15 mouse cellular contexts compared by ENCODE assay signal in genomic region chr8:88793746-88794614, GRCm38 (mm10).
DNase-seq lines count a peak whose midpoint lies in the region; ATAC-seq and TF ChIP-seq lines count a peak whose summit lies in the region.
"Had no signal": no experiment of that assay in that cellular context is flagged by ENCODE, and none has a peak within 500 bp of the region (broad histone marks: within the 10 kb centered on the region; RNA-seq: fewer than 3 reads in every experiment).

No protein-coding gene starts in this region.

- ATAC-seq in kidney, embryonic 14.5 days (ENCODE audit: low FRiP score, low TSS enrichment): peak; percentile 24; the same call in 1 of the 2 replicates
- ATAC-seq in forebrain, embryonic 11.5 days (replicated peaks; ENCODE audit: low FRiP score): peak; percentile 83
- peak; percentile 85 for ATAC-seq in hindbrain, postnatal 0 days
- ATAC-seq: liver, postnatal 0 days had no signal

- no peaks in the 10 kb centered on the region for H3K36me3 ChIP-seq in kidney, embryonic 14.5 days (ENCODE audit: control insufficient read depth, insufficient read depth, low read length)
- H3K36me3 ChIP-seq in forebrain, embryonic 11.5 days (ENCODE audit: control insufficient read depth, insufficient read depth, low read length): no peaks in the 10 kb centered on the region
- no peaks in the 10 kb centered on the region for H3K36me3 ChIP-seq in hindbrain, postnatal 0 days (ENCODE audit: insufficient read depth, low read length)
- H3K36me3 ChIP-seq: embryonic facial prominence, embryonic 12.5 days; heart, embryonic 12.5 days; limb, embryonic 10.5 days; stomach, embryonic 15.5 days had no signal

- 89% methylated on average over 24 of the region's 24 CpGs for WGBS in kidney, embryonic 14.5 days
- 64% methylated on average over 24 of the region's 24 CpGs for WGBS in forebrain, embryonic 11.5 days
- 36% methylated on average over 24 of the region's 24 CpGs for WGBS in hindbrain, postnatal 0 days

- H3K4me1 ChIP-seq in kidney, embryonic 14.5 days (ENCODE audit: control insufficient read depth, insufficient read depth, low read length): no peaks in the 10 kb centered on the region
- peaks cover 6% of the 10 kb centered on the region; the same call in 1 of the 2 replicates for H3K4me1 ChIP-seq in forebrain, embryonic 11.5 days (replicated peaks; ENCODE audit: control insufficient read depth, insufficient read depth, low read length)
- H3K4me1 ChIP-seq in hindbrain, postnatal 0 days (ENCODE audit: insufficient read depth, low read length): peaks cover 4% of the 10 kb centered on the region; the same call in 1 of the 2 replicates
- H3K4me1 ChIP-seq: embryonic facial prominence, embryonic 12.5 days; limb, embryonic 10.5 days; stomach, embryonic 15.5 days had no signal

- H3K9me3 ChIP-seq in kidney, embryonic 14.5 days (ENCODE audit: control insufficient read depth, low read length): no peaks in the 10 kb centered on the region
- H3K9me3 ChIP-seq in forebrain, embryonic 11.5 days (ENCODE audit: control insufficient read depth, low read length): no peaks in the 10 kb centered on the region
- H3K9me3 ChIP-seq in hindbrain, postnatal 0 days (ENCODE audit: low read length): no peaks in the 10 kb centered on the region
- H3K9me3 ChIP-seq: embryonic facial prominence, embryonic 12.5 days; heart, embryonic 12.5 days; limb, embryonic 10.5 days; stomach, embryonic 15.5 days had no signal

- H3K4me3 ChIP-seq in kidney, embryonic 14.5 days (ENCODE audit: low read length): no peak overlapping the region
- no peak overlapping the region for H3K4me3 ChIP-seq in forebrain, embryonic 11.5 days (ENCODE audit: low read depth, low read length)
- no peak overlapping the region for H3K4me3 ChIP-seq in hindbrain, postnatal 0 days (ENCODE audit: low read length)
- H3K4me3 ChIP-seq: embryonic facial prominence, embryonic 12.5 days; heart, embryonic 12.5 days; limb, embryonic 10.5 days; stomach, embryonic 15.5 days had no signal

- no peak for DNase-seq in kidney, adult 11 months
- DNase-seq in forebrain, embryonic 11.5 days (ENCODE audit: low spot score): peak; percentile 73
- DNase-seq in hindbrain, postnatal 0 days (ENCODE audit: low spot score): peak; percentile 70
- DNase-seq in right cerebral cortex, adult 2 months (ENCODE audit: low spot score in 2 of 2): peak; percentile 24 to 29
- DNase-seq in thymus, adult 18-20 months: no peak
- DNase-seq in adrenal gland, adult 2 months: no peak
- no peak for DNase-seq in layer of hippocampus, adult 11-12 months (ENCODE audit: low spot score)
- DNase-seq: adrenal gland, postnatal 10 days; cerebellum, adult 11-12 months; liver, postnatal 0 days had no signal

- no peaks in the 10 kb centered on the region for H3K27me3 ChIP-seq in kidney, embryonic 14.5 days (ENCODE audit: control insufficient read depth, insufficient read depth, low read length)
- no peaks in the 10 kb centered on the region for H3K27me3 ChIP-seq in forebrain, embryonic 11.5 days (ENCODE audit: control insufficient read depth, insufficient read depth, low read length)
- no peaks in the 10 kb centered on the region for H3K27me3 ChIP-seq in hindbrain, postnatal 0 days (ENCODE audit: insufficient read depth, low read length)
- H3K27me3 ChIP-seq: embryonic facial prominence, embryonic 12.5 days; stomach, embryonic 15.5 days had no signal

- no peak overlapping the region for H3K9ac ChIP-seq in kidney, embryonic 14.5 days (ENCODE audit: low read depth, low read length)
- no peak overlapping the region for H3K9ac ChIP-seq in forebrain, embryonic 11.5 days (ENCODE audit: low read length)
- H3K9ac ChIP-seq in hindbrain, postnatal 0 days (replicated peaks; ENCODE audit: low read length): no peak overlapping the region
- H3K9ac ChIP-seq: embryonic facial prominence, embryonic 12.5 days; heart, embryonic 12.5 days; liver, postnatal 0 days; stomach, embryonic 15.5 days had no signal

- H3K4me2 ChIP-seq in kidney, embryonic 14.5 days (replicated peaks; ENCODE audit: low read depth, low read length): no peak overlapping the region
- peak overlapping the region; percentile 22; the same call in 1 of the 2 replicates for H3K4me2 ChIP-seq in forebrain, embryonic 11.5 days (ENCODE audit: low read depth, low read length, severe bottlenecking)
- H3K4me2 ChIP-seq in hindbrain, postnatal 0 days (ENCODE audit: low read depth, low read length): peak overlapping the region; percentile 30; the same call in 1 of the 2 replicates
- H3K4me2 ChIP-seq: embryonic facial prominence, embryonic 12.5 days; heart, embryonic 12.5 days; stomach, embryonic 15.5 days had no signal

- no peak overlapping the region for H3K27ac ChIP-seq in kidney, embryonic 14.5 days (ENCODE audit: low read depth, low read length)
- H3K27ac ChIP-seq in forebrain, embryonic 11.5 days (ENCODE audit: low read depth, low read length): no peak overlapping the region
- H3K27ac ChIP-seq in hindbrain, postnatal 0 days: no peak overlapping the region; the same call in 1 of the 2 replicates
- H3K27ac ChIP-seq: embryonic facial prominence, embryonic 12.5 days; limb, embryonic 10.5 days had no signal

- TF ChIP-seq CTCF in hindbrain, postnatal 0 days (IDR thresholded peaks at IDR 0.05; ENCODE audit: low read depth): no peak

Comparison
In these comparisons a context has a peak if more than half of its experiments do, and no peak if none do; other contexts are left out.
1. ATAC-seq: peak in every context shown above with its lines; median percentile 85 in hindbrain, postnatal 0 days; 83 in forebrain, embryonic 11.5 days; 24 in kidney, embryonic 14.5 days.
2. DNase-seq: peak in forebrain, embryonic 11.5 days (single experiment), hindbrain, postnatal 0 days (single experiment) and right cerebral cortex, adult 2 months (2 of 2); none in kidney, adult 11 months (single experiment), thymus, adult 18-20 months (0 of 2), adrenal gland, adult 2 months (single experiment) and layer of hippocampus, adult 11-12 months (single experiment).